Mouse (Mus musculus) heart, embryonic 13.5 days (tissue): Measurements from ENCODE around the gene Churc1. TPM values are rescaled to one million over a fixed set of nuclear protein-coding genes. Genes with fewer than 3 reads are reported as not detected.

ENCODE experiments used
- ATAC-seq: fragments of 200-750 bp; cut with Nextera tagmentation; 2 replicates; pipeline ENCODE4 v1.8.0; 2017; ENCODE audit warnings: moderate TSS enrichment; ENCODE audit not compliant: insufficient number of reproducible peaks, low FRiP score, low TSS enrichment; ENCODE audit errors: extremely low read depth
- H3K27ac ChIP-seq: fragments of 300-500 bp; sonication (generic); replicated peaks from 2 replicates; pipeline ENCODE4 v1.5.1; 2015; ENCODE audit warnings: moderate library complexity, mild to moderate bottlenecking, inconsistent platforms
- H3K27me3 ChIP-seq: fragments of 300-500 bp; sonication (generic); replicated peaks from 2 replicates; pipeline ENCODE4 v1.6.1; 2015; ENCODE audit warnings: mild to moderate bottlenecking, inconsistent platforms
- H3K36me3 ChIP-seq: fragments of 300-500 bp; sonication (generic); 2 replicates; pipeline ENCODE4 v1.6.1; 2015; ENCODE audit warnings: mild to moderate bottlenecking, inconsistent platforms
- H3K4me1 ChIP-seq: fragments of 300-500 bp; sonication (generic); 2 replicates; pipeline ENCODE4 v1.6.1; 2015; ENCODE audit warnings: inconsistent platforms
- H3K4me2 ChIP-seq: fragments of 300-500 bp; sonication (generic); 2 replicates; pipeline ENCODE4 v1.6.1; 2015; ENCODE audit warnings: inconsistent platforms, mild to moderate bottlenecking, moderate library complexity
- H3K4me3 ChIP-seq: fragments of 300-500 bp; sonication (generic); 2 replicates; pipeline ENCODE4 v1.5.1; 2015; ENCODE audit warnings: moderate library complexity, mild to moderate bottlenecking, inconsistent platforms
- H3K9ac ChIP-seq: fragments of 300-500 bp; sonication (generic); 2 replicates; pipeline ENCODE4 v1.6.1; 2015; ENCODE audit warnings: inconsistent platforms, mild to moderate bottlenecking, moderate library complexity
- H3K9me3 ChIP-seq: fragments of 300-500 bp; sonication (generic); 2 replicates; pipeline ENCODE4 v1.6.1; 2016; ENCODE audit warnings: inconsistent platforms
- WGBS: fragments of 180-500 bp; shearing (Covaris S2); methylation state at CpG from one replicate; pipeline ENCODE4 v1.1.7; 2015; ENCODE audit warnings: mixed read lengths; 5-methylcytosine and 5-hydroxymethylcytosine counted together
- polyA plus RNA-seq: library from polyadenylated mRNA; unstranded; fragments of >200 nt; fragmentation: Nextera tagmentation; extraction: Ambion mirVana; gene quantifications from 2 replicates; pipeline ENCODE4 v1.2.1, GENCODE M21; 2015

Gene Churc1
- polyA plus RNA-seq, 1 experiment from 2014 or later, result 155 TPM

DNA sequence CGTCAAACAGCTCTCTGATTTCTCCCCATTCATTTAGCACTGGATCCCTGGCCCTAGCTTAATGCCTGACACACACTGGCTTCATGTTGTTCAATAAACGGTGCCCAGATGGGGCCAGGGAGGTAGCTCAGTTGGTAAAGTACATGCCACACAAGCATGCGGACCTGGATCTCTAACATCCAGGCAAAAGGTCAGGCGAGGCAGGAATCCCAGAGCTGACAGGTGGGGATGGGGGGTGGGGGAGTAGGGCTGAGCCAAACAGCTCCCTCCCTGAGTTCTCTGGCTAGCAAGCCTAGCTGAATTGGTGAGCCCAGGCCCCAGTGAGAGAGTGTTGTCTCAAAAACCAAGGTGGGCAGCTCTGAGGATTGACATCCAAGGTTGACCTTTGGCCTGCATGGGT is 51.8 kb downstream of the Churc1 start:
- Histone ChIP-seq H3K9me3 (no peaks in the 10 kb centered on the region), H3K4me1 (peaks cover 18% of the 10 kb centered on the region), H3K4me3 (no peak overlapping the region), H3K36me3 (no peaks in the 10 kb centered on the region), H3K9ac (no peak overlapping the region), H3K4me2 (no peak overlapping the region), H3K27ac (no peak overlapping the region), H3K27me3 (peaks cover 41% of the 10 kb centered on the region)
- no peak for ATAC-seq
- WGBS, result 56% methylated on average over 4 of the region's 4 CpGs

DNA sequence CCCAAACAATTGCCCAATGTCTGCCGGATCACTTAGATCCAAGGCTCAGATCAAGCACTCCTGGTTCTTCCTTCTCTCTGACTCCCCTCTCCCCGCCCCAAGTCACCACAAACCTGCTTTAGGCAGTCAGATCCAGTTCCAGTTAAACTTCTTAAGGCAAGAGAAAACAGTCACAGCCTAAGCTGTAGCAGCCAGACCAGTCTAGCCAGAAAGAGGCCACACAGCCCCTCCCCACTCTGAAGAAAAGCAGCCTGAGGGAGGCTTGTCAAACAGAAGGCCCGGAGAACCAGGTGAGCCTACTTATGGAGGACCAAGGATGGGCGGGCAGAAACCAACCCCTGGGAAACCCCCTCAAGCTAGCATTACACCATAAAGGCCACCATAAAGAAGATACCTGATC is 52.8 kb downstream of the Churc1 start:
- H3K9me3 ChIP-seq, result no peaks in the 10 kb centered on the region
- no peak overlapping the region for H3K27ac ChIP-seq
- no peak for ATAC-seq
- 63% methylated on average over 4 of the region's 4 CpGs for WGBS
- no peak overlapping the region for H3K4me2 ChIP-seq
- peaks cover 18% of the 10 kb centered on the region for H3K4me1 ChIP-seq
- no peak overlapping the region for H3K4me3 ChIP-seq
- no peaks in the 10 kb centered on the region for H3K36me3 ChIP-seq
- H3K27me3 ChIP-seq, result peaks cover 48% of the 10 kb centered on the region
- H3K9ac ChIP-seq, result no peak overlapping the region

- Histone ChIP-seq H3K4me2 (no peak overlapping the region), H3K4me3 (no peak overlapping the region), H3K27ac (no peak overlapping the region), H3K36me3 (no peaks in the 10 kb centered on the region), H3K9me3 (no peaks in the 10 kb centered on the region), H3K4me1 (peaks cover 18% of the 10 kb centered on the region), H3K27me3 (peaks cover 56% of the 10 kb centered on the region), H3K9ac (no peak overlapping the region)
- 81% methylated on average over 9 of the region's 9 CpGs for WGBS
- no peak for ATAC-seq
These were observed 53.6 kb downstream of the Churc1 start for GRCm38 (mm10) chr12:76818908-76819307.

- Histone ChIP-seq H3K4me2 (no peak overlapping the region), H3K27ac (no peak overlapping the region), H3K9ac (no peak overlapping the region), H3K36me3 (no peaks in the 10 kb centered on the region), H3K27me3 (peaks cover 65% of the 10 kb centered on the region), H3K9me3 (no peaks in the 10 kb centered on the region), H3K4me1 (peaks cover 22% of the 10 kb centered on the region), H3K4me3 (no peak overlapping the region)
- ATAC-seq, result no peak
- 74% methylated on average over 6 of the region's 6 CpGs for WGBS
These were observed 54.5 kb downstream of the Churc1 start for GRCm38 (mm10) chr12:76819816-76820215.

GRCm38 (mm10) chr12:76820615-76821014 is 55.3 kb downstream of the Churc1 start:
- Histone ChIP-seq H3K4me2 (0 out of 2 replicates have a peak overlapping the region, but pooled peaks have one; percentile 98), H3K9ac (no peak overlapping the region), H3K4me1 (peaks cover 22% of the 10 kb centered on the region), H3K27me3 (peaks cover 72% of the 10 kb centered on the region), H3K36me3 (no peaks in the 10 kb centered on the region), H3K9me3 (no peaks in the 10 kb centered on the region), H3K4me3 (no peak overlapping the region), H3K27ac (no peak overlapping the region)
- ATAC-seq, result no peak
- WGBS, result 49% methylated on average over 4 of the region's 4 CpGs

GRCm38 (mm10) chr12:76822002-76822650 is 56.8 kb downstream of the Churc1 start:
- ATAC-seq, result 0 out of 2 replicates have a peak, but pooled peaks have one; percentile 14
- WGBS, result under 1% methylated on average over 49 of the region's 66 CpGs
- peak overlapping the region; percentile 90 for H3K9ac ChIP-seq
- H3K4me2 ChIP-seq, result peak overlapping the region; percentile 98
- H3K27me3 ChIP-seq, result peaks cover 68% of the 10 kb centered on the region
- peak overlapping the region; percentile 76 for H3K4me3 ChIP-seq
- no peak overlapping the region for H3K27ac ChIP-seq
- H3K9me3 ChIP-seq, result no peaks in the 10 kb centered on the region
- peaks cover 21% of the 10 kb centered on the region for H3K4me1 ChIP-seq
- H3K36me3 ChIP-seq, result no peaks in the 10 kb centered on the region

DNA sequence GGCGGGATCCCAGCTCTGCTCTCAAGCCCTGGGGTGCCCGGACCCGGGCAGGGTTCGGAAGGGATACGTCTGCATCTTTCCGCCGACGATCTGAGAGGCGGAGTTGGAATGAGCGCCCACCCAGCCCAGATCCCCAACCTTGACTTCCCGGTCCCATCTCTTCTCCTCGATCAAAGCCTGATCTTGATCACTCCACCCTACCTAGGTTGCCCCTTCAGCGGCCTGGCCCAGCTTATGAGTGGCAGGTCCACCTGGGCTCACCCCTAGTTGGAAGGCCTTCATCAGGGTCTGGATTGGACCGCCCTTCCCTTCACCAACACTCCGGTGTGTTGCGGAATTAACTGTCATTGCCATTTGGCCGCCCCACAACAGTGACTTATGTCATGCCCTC is 57.3 kb downstream of the Churc1 start, which contains the start of gene Rab15:
TSS of gene Rab15 (minus strand) at position 258 of the 391 bp plus-strand sequence.
- WGBS, result 3% methylated on average over 16 of the region's 17 CpGs
- Histone ChIP-seq H3K9ac (peak within 1 kb of the TSS; percentile 90), H3K4me2 (peak within 1 kb of the TSS; percentile 98), H3K4me1 (peaks cover 16% of the 10 kb centered on the region), H3K27me3 (peaks cover 68% of the 10 kb centered on the region), H3K9me3 (no peaks in the 10 kb centered on the region), H3K4me3 (peak within 1 kb of the TSS; percentile 76), H3K27ac (no peak within 1 kb of the TSS), H3K36me3 (no peaks in the 10 kb centered on the region)
- ATAC-seq, result no peak

DNA sequence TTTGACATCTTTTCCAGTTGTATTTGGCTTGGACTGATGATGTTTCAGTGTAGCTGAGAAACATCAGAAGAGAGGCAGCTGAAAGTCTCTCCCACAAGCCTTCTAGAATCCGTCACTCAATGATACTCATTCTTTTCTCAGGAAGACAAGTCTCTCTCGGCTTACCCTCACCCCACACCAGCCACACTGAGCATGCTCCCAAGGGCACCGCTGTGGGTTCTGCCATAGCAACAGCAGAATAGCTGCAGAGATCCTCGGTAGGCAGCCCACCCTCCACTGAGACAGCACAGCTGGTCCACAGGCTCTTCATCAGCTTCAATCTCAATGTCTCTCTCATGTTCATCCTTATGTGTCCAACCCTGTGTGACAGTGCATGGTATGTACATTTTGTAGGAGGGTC is 59.9 kb downstream of the Churc1 start:
- WGBS, result 40% methylated on average over 4 of the region's 4 CpGs
- ATAC-seq, result no peak
- H3K27me3 ChIP-seq, result peaks cover 50% of the 10 kb centered on the region

DNA sequence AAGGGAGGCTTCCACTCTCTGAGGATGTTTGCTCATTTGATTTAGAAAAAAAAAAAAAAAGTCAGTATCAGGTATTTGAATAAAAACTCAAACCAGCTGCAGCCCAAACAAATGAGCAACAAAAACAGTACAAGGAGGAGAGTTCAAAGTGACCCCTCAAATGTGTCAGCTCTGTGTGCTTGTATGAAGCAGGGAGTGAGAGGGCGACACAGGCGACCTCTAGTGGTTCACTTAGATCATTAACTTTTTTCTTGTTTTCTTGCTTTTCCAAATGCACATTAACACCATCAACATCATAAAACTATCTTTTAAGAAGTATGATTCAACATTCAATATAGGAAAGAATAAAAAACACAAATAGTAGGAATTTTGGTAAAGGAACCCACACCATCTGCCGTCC is 67.4 kb downstream of the Churc1 start:
- 6% methylated on average over 3 of the region's 3 CpGs for WGBS
- H3K4me3 ChIP-seq, result no peak overlapping the region
- ATAC-seq, result no peak
- no peak overlapping the region for H3K9ac ChIP-seq
- H3K9me3 ChIP-seq, result no peaks in the 10 kb centered on the region
- no peak overlapping the region for H3K4me2 ChIP-seq
- no peak overlapping the region for H3K27ac ChIP-seq
- peaks cover 3% of the 10 kb centered on the region; the same call in 1 of the 2 replicates for H3K4me1 ChIP-seq
- peaks cover 11% of the 10 kb centered on the region; the same call in 1 of the 2 replicates for H3K27me3 ChIP-seq
- no peaks in the 10 kb centered on the region for H3K36me3 ChIP-seq

More for the DNA sequence above, 59.9 kb downstream of the Churc1 start:
- Histone ChIP-seq H3K4me3 (no peak overlapping the region), H3K4me1 (peaks cover 14% of the 10 kb centered on the region), H3K9me3 (no peaks in the 10 kb centered on the region), H3K27ac (no peak overlapping the region), H3K9ac (no peak overlapping the region), H3K36me3 (no peaks in the 10 kb centered on the region), H3K4me2 (no peak overlapping the region)

Other genes with a start within 250 kb of the Churc1 start
- 6.5 and 7.2 TPM in 2 replicates for gene Plekhg3, start 234.6 kb upstream of the Churc1 start, polyA plus RNA-seq
- 5.1 and 5.2 TPM in 2 replicates for gene Sptb, start 55.0 kb upstream of the Churc1 start, polyA plus RNA-seq
- gene Fntb, start 51 bp downstream of the Churc1 start, polyA plus RNA-seq, result 25.9 and 26.5 TPM in 2 replicates
- gene Gpx2, start 30.0 kb downstream of the Churc1 start, polyA plus RNA-seq, result 0.72 and 1.7 TPM in 2 replicates
- gene Rab15, start 57.4 kb downstream of the Churc1 start, polyA plus RNA-seq, result 3.8 and 4.1 TPM in 2 replicates
- gene Max, start 196.7 kb downstream of the Churc1 start, polyA plus RNA-seq, result 6.5 and 7.4 TPM in 2 replicates